Mouse (Mus musculus): ENCODE data around the gene Iqsec3. TPM values are rescaled to one million over a fixed set of nuclear protein-coding genes. Genes with fewer than 3 reads are reported as not detected.

Iqsec3 gene
- total and polyA plus RNA-seq, 2 experiments from 2014 or later: 10.6 to 48.2 TPM

DNA sequence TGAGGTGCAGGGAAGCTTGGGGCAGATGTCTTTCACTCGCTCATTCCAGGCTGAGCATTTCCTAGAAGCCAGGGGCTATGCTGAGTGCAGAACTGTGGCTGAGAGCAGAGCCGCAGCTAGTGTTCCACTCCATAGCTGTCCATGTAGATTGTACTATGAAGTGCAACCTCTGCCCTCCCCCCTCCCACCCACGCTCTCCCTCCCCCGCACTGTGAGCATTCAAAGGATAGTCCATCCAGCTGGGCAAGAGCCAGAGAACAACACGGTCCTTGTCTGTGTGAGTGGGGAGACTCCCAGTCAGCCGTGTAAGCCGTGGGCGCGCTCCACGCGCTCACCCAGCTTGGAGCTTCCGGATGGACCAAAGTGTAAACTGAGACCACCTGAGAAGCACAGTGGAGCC is 49.1 kb downstream of the Iqsec3 start:
- peak; percentile 22 for ATAC-seq
- peak overlapping the region; percentile 16; the same call in 1 of the 2 replicates for H3K4me2 ChIP-seq (ENCODE audit: low read depth, low read length)

GRCm38 (mm10) chr6:121412558-121413297 is 60.8 kb downstream of the Iqsec3 start:
- no peaks in the 10 kb centered on the region for H3K4me1 ChIP-seq (ENCODE audit: insufficient read depth, low read length)
- H3K27ac ChIP-seq: no peak overlapping the region
- no peaks in the 10 kb centered on the region for H3K9me3 ChIP-seq (ENCODE audit: low read length)
- peak overlapping the region; percentile 7; the same call in 1 of the 2 replicates for H3K4me3 ChIP-seq (ENCODE audit: low read length)
- peak overlapping the region; percentile 37 for H3K4me2 ChIP-seq (ENCODE audit: low read depth, low read length)
- no peaks in the 10 kb centered on the region for H3K36me3 ChIP-seq (ENCODE audit: insufficient read depth, low read length)
- 16% methylated on average over 46 of the region's 46 CpGs for whole genome bisulfite sequencing
- no peak overlapping the region for H3K9ac ChIP-seq (replicated peaks; ENCODE audit: low read length)
- DNase-seq (ENCODE audit: low spot score) (no peak), ATAC-seq (peak; percentile 41; the same call in 1 of the 2 replicates)
- H3K27me3 ChIP-seq (ENCODE audit: insufficient read depth, low read length): peaks cover 22% of the 10 kb centered on the region
- TF ChIP-seq CTCF (IDR thresholded peaks at IDR 0.05; ENCODE audit: low read depth): no peak

More for the DNA sequence above, 49.1 kb downstream of the Iqsec3 start:
- TF ChIP-seq CTCF (IDR thresholded peaks at IDR 0.05; ENCODE audit: low read depth): no peak
- Histone ChIP-seq H3K9me3 (ENCODE audit: low read length) (no peaks in the 10 kb centered on the region), H3K36me3 (ENCODE audit: insufficient read depth, low read length) (no peaks in the 10 kb centered on the region), H3K9ac (replicated peaks; ENCODE audit: low read length) (no peak overlapping the region), H3K27me3 (ENCODE audit: insufficient read depth, low read length) (no peaks in the 10 kb centered on the region), H3K27ac (no peak overlapping the region), H3K4me3 (ENCODE audit: low read length) (no peak overlapping the region), H3K4me1 (ENCODE audit: insufficient read depth, low read length) (no peaks in the 10 kb centered on the region)
- peak; percentile 7 for DNase-seq (ENCODE audit: low spot score)
- 44% methylated on average over 12 of the region's 12 CpGs for WGBS

DNA sequence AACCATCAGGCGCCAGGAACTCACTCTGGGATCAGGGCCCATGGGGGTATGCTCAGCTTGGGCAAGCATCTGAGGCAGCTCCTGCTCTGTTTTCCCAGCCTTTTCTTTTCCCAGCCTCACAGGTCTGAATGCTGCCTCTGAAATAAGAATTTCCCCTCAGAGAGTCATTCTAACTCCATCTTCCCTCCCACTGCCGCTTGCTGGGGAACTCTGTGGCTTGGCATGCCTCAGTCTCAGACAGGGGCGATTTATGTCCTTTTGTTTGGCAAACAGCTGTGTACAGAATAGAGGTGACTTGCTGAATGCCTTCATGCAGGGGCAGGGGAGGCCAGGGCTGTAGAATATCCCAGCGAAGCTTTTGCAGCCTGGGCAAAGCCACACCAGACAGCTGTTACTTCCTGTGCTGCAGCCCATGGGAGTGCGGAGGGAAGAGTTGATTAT is 65.9 kb downstream of the Iqsec3 start:
- H3K27me3 ChIP-seq (ENCODE audit: insufficient read depth, low read length): 0 out of 2 replicates have a peak, but pooled peaks cover under 1% of the 10 kb centered on the region
- no peaks in the 10 kb centered on the region for H3K36me3 ChIP-seq (ENCODE audit: insufficient read depth, low read length)
- H3K9ac ChIP-seq (replicated peaks; ENCODE audit: low read length): no peak overlapping the region
- H3K9me3 ChIP-seq (ENCODE audit: low read length): no peaks in the 10 kb centered on the region
- no peak overlapping the region for H3K27ac ChIP-seq
- ATAC-seq: no peak
- peak; percentile 17 for DNase-seq (ENCODE audit: low spot score)
- WGBS: 18% methylated on average over 5 of the region's 5 CpGs
- H3K4me2 ChIP-seq (ENCODE audit: low read depth, low read length): no peak overlapping the region
- peaks cover 5% of the 10 kb centered on the region; the same call in 1 of the 2 replicates for H3K4me1 ChIP-seq (ENCODE audit: insufficient read depth, low read length)
- no peak for TF ChIP-seq CTCF (IDR thresholded peaks at IDR 0.05; ENCODE audit: low read depth)
- H3K4me3 ChIP-seq (ENCODE audit: low read length): no peak overlapping the region

DNA sequence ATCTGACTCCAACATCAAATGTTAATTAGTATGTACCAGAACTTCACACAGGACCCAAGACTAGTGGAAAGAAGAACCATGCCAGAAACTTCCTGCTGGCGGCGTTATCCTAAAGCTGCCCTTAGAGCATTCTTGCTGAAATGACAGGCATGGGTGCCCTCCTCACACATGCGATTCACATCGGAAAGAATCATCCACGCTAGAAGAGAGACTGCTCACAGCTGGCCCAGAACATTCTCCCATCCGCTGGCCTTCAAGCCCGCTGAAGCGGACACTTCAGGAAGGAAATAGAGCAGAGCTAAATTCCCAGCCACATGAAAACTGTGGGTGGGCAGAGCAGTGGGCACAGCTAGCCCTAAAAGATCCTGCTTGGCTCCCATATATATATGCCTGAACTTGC is 68.2 kb downstream of the Iqsec3 start:
- no peak for TF ChIP-seq CTCF (IDR thresholded peaks at IDR 0.05; ENCODE audit: low read depth)
- Histone ChIP-seq H3K27ac (no peak overlapping the region), H3K36me3 (ENCODE audit: insufficient read depth, low read length) (no peaks in the 10 kb centered on the region), H3K9ac (replicated peaks; ENCODE audit: low read length) (no peak overlapping the region), H3K4me3 (ENCODE audit: low read length) (no peak overlapping the region), H3K4me2 (ENCODE audit: low read depth, low read length) (no peak overlapping the region), H3K9me3 (ENCODE audit: low read length) (no peaks in the 10 kb centered on the region), H3K4me1 (ENCODE audit: insufficient read depth, low read length) (peaks cover 5% of the 10 kb centered on the region; the same call in 1 of the 2 replicates), H3K27me3 (ENCODE audit: insufficient read depth, low read length) (no peaks in the 10 kb centered on the region)
- no peak for DNase-seq (ENCODE audit: low spot score)
- no peak for ATAC-seq
- 88% methylated on average over 8 of the region's 8 CpGs for WGBS

DNA sequence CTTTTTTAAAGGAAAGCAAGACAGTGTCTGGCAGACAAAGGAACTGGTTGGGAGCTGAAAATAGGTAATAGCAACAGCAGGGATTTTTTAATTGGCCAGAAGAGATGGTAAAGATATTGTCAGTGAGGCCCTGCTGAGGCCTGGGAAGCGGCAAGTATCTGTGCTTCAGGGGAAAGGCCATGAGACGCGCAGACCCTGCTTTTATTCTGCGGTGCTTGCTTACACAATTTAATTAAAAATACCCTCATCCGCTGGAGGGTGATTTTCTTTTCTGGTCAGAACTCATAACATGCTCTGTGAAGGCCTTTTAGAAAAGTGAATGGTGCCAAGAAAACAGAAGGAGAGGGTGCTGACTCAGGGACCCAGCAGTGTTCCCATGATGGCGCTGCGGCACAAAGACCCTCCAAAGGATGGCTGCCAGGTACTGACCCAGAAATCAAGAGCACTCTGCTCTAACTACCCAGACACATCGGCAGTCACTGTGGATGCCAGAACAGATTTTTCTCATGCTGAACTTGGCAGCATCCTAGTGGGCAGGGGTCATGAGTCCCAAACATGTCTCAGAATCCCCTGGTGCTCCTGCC is 70.7 kb downstream of the Iqsec3 start:
- no peak for TF ChIP-seq CTCF (IDR thresholded peaks at IDR 0.05; ENCODE audit: low read depth)
- no peak for DNase-seq (ENCODE audit: low spot score)
- no peak overlapping the region for H3K4me2 ChIP-seq (ENCODE audit: low read depth, low read length)
- no peaks in the 10 kb centered on the region for H3K27me3 ChIP-seq (ENCODE audit: insufficient read depth, low read length)
- H3K4me3 ChIP-seq (ENCODE audit: low read length): no peak overlapping the region
- peaks cover 5% of the 10 kb centered on the region; the same call in 1 of the 2 replicates for H3K4me1 ChIP-seq (ENCODE audit: insufficient read depth, low read length)
- ATAC-seq: peak; percentile 63
- H3K27ac ChIP-seq: peak overlapping the region; percentile 64; the same call in 1 of the 2 replicates
- no peaks in the 10 kb centered on the region for H3K36me3 ChIP-seq (ENCODE audit: insufficient read depth, low read length)
- 38% methylated on average over 8 of the region's 8 CpGs for WGBS
- H3K9ac ChIP-seq (replicated peaks; ENCODE audit: low read length): peak overlapping the region; percentile 1; the same call in 1 of the 2 replicates
- H3K9me3 ChIP-seq (ENCODE audit: low read length): no peaks in the 10 kb centered on the region

GRCm38 (mm10) chr6:121401826-121402660 is 71.4 kb downstream of the Iqsec3 start:
- H3K4me3 ChIP-seq (ENCODE audit: low read length): no peak overlapping the region
- no peak overlapping the region for H3K4me2 ChIP-seq (ENCODE audit: low read depth, low read length)
- peaks cover 5% of the 10 kb centered on the region; the same call in 1 of the 2 replicates for H3K4me1 ChIP-seq (ENCODE audit: insufficient read depth, low read length)
- H3K9me3 ChIP-seq (ENCODE audit: low read length): no peaks in the 10 kb centered on the region
- peak; percentile 79 for ATAC-seq
- H3K36me3 ChIP-seq (ENCODE audit: insufficient read depth, low read length): no peaks in the 10 kb centered on the region
- H3K27me3 ChIP-seq (ENCODE audit: insufficient read depth, low read length): no peaks in the 10 kb centered on the region
- DNase-seq (ENCODE audit: low spot score): peak; percentile 30
- WGBS: 69% methylated on average over 14 of the region's 14 CpGs
- no peak overlapping the region for H3K9ac ChIP-seq (replicated peaks; ENCODE audit: low read length)
- no peak for TF ChIP-seq CTCF (IDR thresholded peaks at IDR 0.05; ENCODE audit: low read depth)
- peak overlapping the region; percentile 64; the same call in 1 of the 2 replicates for H3K27ac ChIP-seq

Data from hindbrain, postnatal 0 days (tissue).